Mouse (Mus musculus) common myeloid progenitor, adult 5-6 weeks (primary cell): Measurements from ENCODE around the gene Ttc32. TPM values are rescaled to one million over a fixed set of nuclear protein-coding genes. Genes with fewer than 3 reads are reported as not detected.
"Not testable (repeated sequence)": the region's sequence is repeated elsewhere in the genome, so short reads cannot be mapped to it uniquely, and the experiment has no call there.

Source experiments
- ATAC-seq: replicated peaks from 2 replicates; pipeline ENCODE4 v1.8.0; 2016; ENCODE audit warnings: low read depth, mild to moderate bottlenecking, moderate TSS enrichment, inconsistent platforms; ENCODE audit not compliant: poor library complexity, severe bottlenecking
- total RNA-seq: library from RNA; stranded (forward); fragments of 200-1000, 187-1606 nt; gene quantifications from 2 replicates; pipeline ENCODE4 v1.2.3, GENCODE M21; 2017

The Ttc32 gene
- 18.0 and 36.4 TPM in 2 replicates for total RNA-seq

- peak; percentile 85 for ATAC-seq
Observed at GRCm38 (mm10) chr12:9029888-9030723, at the start of gene Ttc32. Ttc32 (plus strand) TSS chr12:9029997.

GRCm38 (mm10) chr12:8993231-8993630 lies 36.6 kb upstream of the Ttc32 start:
- ATAC-seq = no peak

GRCm38 (mm10) chr12:8998318-8998717 lies 31.5 kb upstream of the Ttc32 start:
- ATAC-seq = peak; percentile 82

DNA sequence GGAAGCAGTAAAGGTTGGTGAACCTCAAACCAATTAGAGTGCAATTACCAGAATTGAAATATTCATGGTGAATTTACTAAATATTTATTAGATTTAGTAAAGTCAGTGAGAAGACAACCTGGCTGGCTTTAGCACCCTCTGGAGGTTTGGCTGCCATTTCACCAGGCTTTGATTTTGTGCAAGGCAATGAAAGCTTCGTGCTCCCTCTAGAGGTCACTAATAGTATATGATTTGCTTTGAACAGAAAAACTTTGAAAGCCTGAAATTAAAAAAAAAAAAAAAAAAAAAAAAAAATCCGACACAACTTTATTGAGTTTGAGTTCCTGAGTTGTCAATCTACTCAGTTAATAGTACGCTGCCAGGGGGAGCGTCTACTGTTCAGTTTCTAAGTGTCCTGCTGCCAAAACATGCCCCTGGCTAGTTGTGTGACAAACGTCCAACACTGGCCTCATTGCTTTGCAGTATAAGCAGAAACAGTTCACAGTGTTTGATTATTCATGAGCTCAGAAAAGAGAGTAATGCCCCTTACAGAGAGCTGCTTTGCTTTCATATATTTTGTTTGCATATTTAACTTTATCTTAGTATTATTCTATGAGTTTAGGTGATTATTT lies 27.7 kb upstream of the Ttc32 start:
- ATAC-seq = peak; percentile 97

DNA sequence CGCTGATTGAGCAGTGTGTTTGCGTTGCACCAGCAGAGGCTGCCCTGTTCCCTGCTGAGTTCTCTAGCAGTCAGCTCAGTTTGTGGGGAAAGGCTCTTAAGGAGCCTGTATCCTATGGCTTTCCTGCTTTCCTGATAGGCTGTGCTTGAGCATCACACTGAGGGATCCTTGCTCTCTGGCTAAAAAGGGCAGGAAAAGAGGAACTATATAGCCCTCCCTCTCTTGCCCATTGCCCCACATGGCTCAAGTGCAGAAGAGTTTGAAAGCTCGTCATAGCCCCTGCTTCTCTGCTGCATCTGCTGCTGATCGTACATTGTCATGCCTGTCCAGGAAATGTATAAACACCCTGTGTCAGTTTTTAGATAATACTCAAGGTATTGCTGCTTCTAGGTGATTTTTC lies 22.7 kb upstream of the Ttc32 start:
- peak; percentile 42 for ATAC-seq

GRCm38 (mm10) chr12:9007811-9008210 lies 22.0 kb upstream of the Ttc32 start:
- ATAC-seq = no peak

DNA sequence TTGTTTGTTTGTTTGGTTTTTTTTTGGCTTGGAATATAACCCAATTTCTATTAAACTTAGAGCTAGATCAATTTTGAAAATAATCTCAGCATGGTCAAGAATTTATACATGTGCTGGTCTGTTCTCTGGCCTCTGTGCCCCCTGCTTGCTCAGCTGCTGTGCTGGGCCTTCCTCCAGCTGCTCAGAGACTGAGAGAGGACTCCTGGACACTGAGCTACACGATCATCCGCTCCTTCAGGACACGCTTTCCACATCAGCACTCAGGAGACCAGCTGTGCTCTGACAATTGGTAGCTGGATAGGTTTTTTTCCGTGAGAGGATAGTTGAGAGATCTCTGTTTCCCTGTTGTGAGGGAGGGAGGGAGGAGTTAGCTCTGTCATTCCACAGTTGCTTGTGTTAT lies 19.5 kb upstream of the Ttc32 start:
- ATAC-seq = no peak

DNA sequence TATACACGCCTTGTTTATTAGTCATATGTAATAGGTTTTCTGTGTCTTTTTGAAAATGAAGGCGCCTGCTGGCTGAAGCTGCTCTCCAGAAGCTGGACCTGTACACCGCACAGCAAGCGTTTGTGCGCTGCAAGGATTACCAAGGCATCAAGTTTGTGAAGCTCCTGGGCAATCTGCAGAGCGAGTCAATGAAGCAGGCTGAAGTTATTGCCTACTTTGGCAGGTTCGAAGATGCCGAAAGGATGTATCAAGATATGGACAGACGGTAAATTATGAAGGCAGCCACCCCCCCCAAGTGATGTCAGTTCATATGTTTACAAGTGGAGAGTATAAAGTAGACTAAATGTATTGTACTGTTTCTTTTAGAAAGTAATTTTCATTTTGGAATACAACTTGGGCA lies 13.4 kb upstream of the Ttc32 start:
- ATAC-seq = no peak

GRCm38 (mm10) chr12:9020431-9020830 lies 9.4 kb upstream of the Ttc32 start:
- no peak for ATAC-seq

DNA sequence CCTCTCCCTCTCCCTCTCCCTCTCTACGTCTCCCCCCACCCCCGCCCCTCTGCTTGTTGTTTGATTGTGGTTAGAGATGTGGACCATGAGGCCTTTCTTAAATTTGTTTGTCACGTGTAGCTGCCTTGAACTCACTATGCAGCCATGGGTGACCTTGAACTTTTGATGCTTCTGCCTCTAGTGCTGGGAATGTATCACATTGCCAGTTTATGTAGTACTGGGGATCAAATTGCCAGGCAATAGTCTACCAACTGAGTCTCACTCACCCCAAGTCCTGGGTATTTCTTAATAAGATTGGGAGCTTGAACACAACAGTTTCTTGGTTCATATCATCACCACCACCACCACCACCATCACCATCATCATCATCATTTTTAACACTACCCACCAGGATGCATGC lies 8.8 kb upstream of the Ttc32 start:
- ATAC-seq = no peak

DNA sequence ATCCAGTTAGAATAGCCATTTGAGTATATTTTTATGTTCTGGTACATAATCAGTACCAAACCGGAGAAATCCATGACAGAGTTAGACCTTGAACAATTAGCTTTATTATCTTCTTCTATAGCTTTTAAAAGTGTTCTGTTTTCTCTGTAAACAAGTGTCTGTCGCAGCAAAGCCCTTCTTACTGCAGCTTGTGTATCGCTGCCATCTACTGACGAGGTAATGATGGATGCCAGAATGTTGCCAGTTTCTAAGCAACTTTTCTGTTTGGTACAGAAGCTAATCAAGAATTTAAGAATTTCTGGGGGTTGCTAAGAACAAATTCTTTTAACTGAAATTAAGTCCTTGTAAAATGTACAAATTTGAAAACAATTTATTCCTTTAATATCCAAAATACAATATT lies 6.8 kb upstream of the Ttc32 start:
- no peak for ATAC-seq

- no peak for ATAC-seq
Observed at GRCm38 (mm10) chr12:9024071-9024470, 5.7 kb upstream of the Ttc32 start.

DNA sequence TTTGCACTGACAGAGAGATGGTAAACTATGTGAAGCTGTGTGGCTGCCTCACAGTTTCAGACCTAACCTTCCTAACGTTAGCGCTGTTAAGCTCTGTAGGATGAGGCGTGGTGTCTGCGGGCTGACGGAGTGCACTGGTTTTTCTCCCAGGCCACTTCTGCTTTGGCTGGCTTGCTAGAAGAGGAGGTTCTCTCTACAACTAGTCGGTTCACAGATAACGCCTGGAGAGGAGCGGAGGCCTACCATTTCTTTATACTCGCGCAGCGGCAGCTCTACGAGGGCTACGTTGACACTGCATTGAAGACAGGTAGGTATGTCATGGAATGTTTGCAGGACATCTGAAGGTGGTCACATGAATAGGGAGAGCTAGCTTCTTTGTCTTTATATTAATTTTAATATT lies 5.1 kb upstream of the Ttc32 start:
- ATAC-seq = no peak

DNA sequence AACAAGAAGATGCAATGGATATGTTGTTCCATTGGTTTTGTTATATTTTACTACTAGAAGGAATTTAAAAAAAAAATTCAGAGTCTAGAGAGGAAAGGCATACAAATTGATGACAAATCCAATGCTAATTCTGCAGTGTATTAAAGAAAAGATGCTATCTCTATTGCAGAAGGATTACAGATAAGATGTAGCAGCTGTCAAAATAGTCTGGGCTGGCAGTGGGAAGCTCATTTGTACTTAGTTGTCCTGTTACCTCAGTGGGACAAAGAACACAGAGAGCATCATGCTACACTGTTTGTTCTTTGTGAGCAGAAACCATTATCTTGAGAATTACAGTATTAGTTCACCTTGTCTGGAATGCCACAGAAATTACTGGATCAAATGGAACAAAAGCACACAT lies 3.0 kb upstream of the Ttc32 start:
- ATAC-seq = no peak

DNA sequence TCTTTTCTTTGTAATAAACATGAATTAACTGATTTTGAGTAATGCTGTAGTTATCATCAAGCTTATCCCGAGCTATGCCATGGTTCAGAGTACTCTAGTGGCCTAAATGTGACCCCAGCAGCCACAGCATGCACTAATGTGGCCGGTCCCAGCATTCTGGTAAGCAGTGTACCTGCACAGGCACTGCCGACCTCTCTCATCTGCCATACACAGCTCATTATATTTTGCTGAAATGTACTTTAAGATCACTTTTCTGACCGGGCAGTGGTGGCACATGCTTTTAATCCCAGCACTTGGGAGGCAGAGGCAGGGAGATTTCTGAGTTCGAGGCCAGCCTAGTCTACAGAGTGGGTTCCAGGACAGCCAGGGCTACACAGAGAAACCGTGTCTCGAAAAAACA lies 981 bp upstream of the Ttc32 start:
- ATAC-seq = not testable (repeated sequence)

- peak; percentile 19 for ATAC-seq
Observed at GRCm38 (mm10) chr12:9029506-9029887, 300 bp upstream of the Ttc32 start.

DNA sequence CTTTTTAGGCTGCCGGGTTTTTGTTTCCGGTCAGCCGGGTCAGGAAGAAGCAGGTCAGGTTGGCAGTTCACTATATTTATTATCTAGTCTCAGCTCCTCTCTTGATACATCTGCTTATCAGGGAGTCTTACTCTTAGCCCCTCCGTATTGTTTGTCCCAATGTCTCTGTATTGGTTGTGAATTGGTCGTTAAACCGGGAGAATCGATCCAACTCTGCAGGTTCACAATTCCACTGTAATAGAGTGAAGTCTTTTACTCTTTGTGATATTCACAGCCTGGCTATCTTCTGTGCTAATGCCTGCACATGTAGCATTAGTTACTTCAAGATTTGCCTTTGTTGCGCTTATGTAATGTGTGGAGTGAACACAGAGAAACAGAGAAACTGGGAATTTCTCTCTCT lies 1.4 kb downstream of the Ttc32 start:
- ATAC-seq = no peak

DNA sequence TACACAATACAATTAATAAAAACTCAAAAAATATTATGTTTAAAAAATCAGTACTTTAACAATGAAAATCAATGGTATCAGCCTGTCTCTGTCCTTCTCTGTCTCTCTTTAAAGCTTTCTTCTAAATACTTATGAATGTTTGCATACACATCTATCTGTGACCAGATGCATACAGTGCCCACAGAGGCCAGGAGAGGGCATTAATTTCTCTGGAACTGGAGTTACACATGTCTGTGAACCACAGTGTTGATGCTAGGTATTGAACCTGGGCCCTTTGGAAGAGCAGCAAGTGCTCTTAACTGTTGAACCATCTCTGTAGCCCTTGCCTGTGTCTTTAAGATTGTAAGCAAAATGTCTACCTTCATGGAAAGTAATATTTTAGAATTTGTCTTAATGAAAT lies 3.3 kb downstream of the Ttc32 start:
- no peak for ATAC-seq

DNA sequence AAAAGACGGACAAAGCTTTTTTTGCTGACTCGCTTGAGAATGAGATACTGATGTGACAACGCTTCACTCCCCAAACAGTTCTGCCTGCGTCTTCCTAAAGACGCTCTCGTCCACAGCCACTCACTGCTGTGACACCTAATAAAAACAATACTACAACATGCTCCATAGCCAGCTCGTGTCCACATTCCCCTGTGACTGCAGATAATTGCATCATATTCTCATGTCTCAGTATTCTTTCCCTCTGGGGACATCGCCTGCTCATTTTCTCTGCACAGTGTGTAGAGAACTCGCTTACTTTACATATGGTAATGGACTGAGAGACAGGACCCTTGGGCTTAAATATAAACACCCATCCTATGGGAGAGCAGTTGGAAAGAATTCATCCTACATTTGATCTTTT lies 6.6 kb downstream of the Ttc32 start:
- no peak for ATAC-seq

- ATAC-seq = peak; percentile 52; the same call in 1 of the 2 replicates
Observed at GRCm38 (mm10) chr12:9040177-9040576, 10.4 kb downstream of the Ttc32 start.

DNA sequence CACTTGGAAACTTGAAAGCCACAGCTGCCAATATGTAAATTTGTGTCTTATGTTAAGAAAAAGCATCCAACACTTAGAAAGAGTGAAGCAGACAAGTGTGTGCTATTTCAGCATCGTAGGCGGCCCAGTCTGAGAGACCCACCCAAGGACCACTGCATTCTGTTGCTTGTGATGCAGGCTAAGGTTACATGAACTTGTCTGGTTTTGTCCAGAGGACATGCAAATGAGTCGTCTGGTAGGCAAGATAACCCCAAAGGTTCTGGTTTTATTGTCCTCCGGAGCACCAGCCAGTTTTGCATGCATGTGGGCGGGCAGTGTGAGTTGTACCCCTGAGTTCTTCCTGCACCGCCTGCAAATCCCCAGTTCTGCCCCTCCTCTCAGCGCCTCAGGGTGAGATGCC lies 10.9 kb downstream of the Ttc32 start:
- no peak for ATAC-seq

DNA sequence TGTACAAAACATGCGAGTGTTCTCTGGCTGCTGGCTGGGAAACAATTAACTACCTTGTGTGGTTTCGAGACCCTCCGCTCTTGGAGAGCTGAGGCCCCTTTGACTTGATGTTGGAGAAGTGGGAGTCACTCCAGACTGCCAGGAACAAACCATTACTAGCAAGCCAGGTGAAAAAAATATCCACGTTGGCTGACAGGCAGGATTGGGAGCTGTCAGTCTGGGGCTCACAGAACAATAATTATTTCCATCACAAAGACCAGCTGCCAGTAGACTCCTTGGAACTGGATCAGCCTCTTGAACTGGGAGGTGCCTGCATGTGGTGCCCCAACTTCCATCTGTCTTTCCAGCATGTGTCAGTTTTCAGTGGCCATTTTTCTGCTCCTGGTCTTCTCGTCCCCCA lies 12.5 kb downstream of the Ttc32 start:
- no peak for ATAC-seq
